In the genomic region with DNA sequence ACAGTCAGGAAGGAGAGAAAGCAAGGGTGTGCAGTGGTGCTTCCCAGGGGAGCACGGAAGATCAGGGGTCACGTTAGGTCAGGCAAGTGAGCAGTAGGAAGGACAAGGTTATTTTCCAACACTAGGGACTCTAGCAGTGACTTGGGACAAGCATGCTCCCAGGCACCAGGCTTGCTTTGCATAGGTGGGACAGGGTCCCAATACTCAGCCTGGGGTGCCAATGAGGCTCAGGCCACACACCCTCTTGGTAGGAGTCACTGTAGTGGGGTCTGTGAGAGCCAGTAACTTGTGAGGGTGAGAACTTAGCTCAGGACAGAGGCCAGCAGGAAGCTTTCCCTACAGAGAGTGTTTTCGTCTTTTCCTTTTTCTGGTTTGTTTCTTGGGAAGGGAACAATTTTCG, we compare ENCODE assay signal across 30 mouse cellular contexts. TPM values are rescaled to one million over a fixed set of nuclear protein-coding genes. Genes with fewer than 3 reads are reported as not detected.
"Had no signal": no experiment of that assay in that cellular context is flagged by ENCODE, and none has a peak within 500 bp of the region (broad histone marks: within the 10 kb centered on the region; RNA-seq: fewer than 3 reads in every experiment).

No protein-coding gene starts in this region.

- H3K4me2 ChIP-seq: heart, embryonic 13.5 days; heart, embryonic 15.5 days; hindbrain, embryonic 12.5 days; hindbrain, embryonic 14.5 days; kidney, embryonic 15.5 days; limb, embryonic 13.5 days; limb, embryonic 15.5 days; liver, embryonic 12.5 days had no signal

- H3K4me3 ChIP-seq: heart, embryonic 10.5 days; heart, embryonic 13.5 days; heart, embryonic 15.5 days; hindbrain, embryonic 12.5 days; kidney, embryonic 15.5 days; limb, embryonic 13.5 days; limb, embryonic 15.5 days; liver, embryonic 12.5 days had no signal

- H3K9me3 ChIP-seq: heart, embryonic 10.5 days; heart, embryonic 13.5 days; heart, embryonic 15.5 days; hindbrain, embryonic 12.5 days; kidney, embryonic 15.5 days; limb, embryonic 13.5 days; limb, embryonic 15.5 days; liver, embryonic 12.5 days had no signal

- H3K27me3 ChIP-seq: heart, embryonic 13.5 days; heart, embryonic 15.5 days; hindbrain, embryonic 12.5 days; kidney, embryonic 15.5 days; limb, embryonic 13.5 days; limb, embryonic 15.5 days; liver, embryonic 12.5 days had no signal

- H3K4me1 ChIP-seq: heart, embryonic 10.5 days; heart, embryonic 13.5 days; heart, embryonic 15.5 days; hindbrain, embryonic 12.5 days; kidney, embryonic 15.5 days; limb, embryonic 15.5 days; liver, embryonic 12.5 days had no signal

- H3K27ac ChIP-seq: heart, embryonic 10.5 days; heart, embryonic 13.5 days; heart, embryonic 15.5 days; hindbrain, embryonic 12.5 days; hindbrain, embryonic 14.5 days; kidney, embryonic 15.5 days; kidney, postnatal 0 days; limb, embryonic 13.5 days; limb, embryonic 15.5 days; liver, embryonic 12.5 days had no signal

- DNase-seq: gastrocnemius, postnatal 14 days; gastrocnemius, postnatal 36 days; heart, adult 18-20 months; heart, postnatal 14 days; heart, postnatal 36 days; kidney, adult 11 months; kidney, adult 2 months; kidney, adult 9 months; kidney, postnatal 14 days; kidney, postnatal 36 days; layer of hippocampus, adult 9-11 months; layer of hippocampus, postnatal 36 days; left cerebral cortex, postnatal 4 days had no signal

- ATAC-seq: hindbrain, embryonic 16.5 days; intestine, embryonic 16.5 days; liver, embryonic 12.5 days had no signal

- H3K9ac ChIP-seq: heart, embryonic 13.5 days; heart, embryonic 15.5 days; hindbrain, embryonic 12.5 days; hindbrain, embryonic 14.5 days; kidney, embryonic 15.5 days; limb, embryonic 13.5 days; limb, embryonic 15.5 days; liver, embryonic 12.5 days had no signal

RNA-seq across cellular contexts. Expression of a gene that starts 58.4 kb away (rescaled TPM):
- total RNA-seq: gastrocnemius, adult 18-20 months; gastrocnemius, postnatal 36 days; heart, adult 18-20 months; heart, adult 8-10 months; heart, postnatal 14 days; heart, postnatal 36 days; hematopoietic stem cell, adult 5-6 weeks; liver, adult 2 months had no signal
- polyA plus RNA-seq: heart, embryonic 13.5 days; heart, postnatal 0 days; kidney, adult 2 months; liver, adult 2 months had no signal
